Mouse (Mus musculus): ENCODE data around the gene Cbr1. TPM values are rescaled to one million over a fixed set of nuclear protein-coding genes. Genes with fewer than 3 reads are reported as not detected.
A peak's percentile ranks its signal among the peaks of the same experiment; 100 is the strongest.

The Cbr1 gene
- polyA plus RNA-seq (2015; fragmentation: Nextera tagmentation; extraction: Ambion mirVana), result 92.9 and 95.5 TPM in 2 replicates

- 60% methylated on average over 4 of the region's 4 CpGs for WGBS
- Histone ChIP-seq H3K9me3 (no peaks in the 10 kb centered on the region), H3K4me1 (peaks cover 25% of the 10 kb centered on the region), H3K4me3 (peak within 1 kb of the TSS; percentile 55), H3K9ac (0 out of 2 replicates have a peak within 1 kb of the TSS, but pooled peaks have one; percentile 68), H3K4me2 (peak within 1 kb of the TSS; percentile 89), H3K27ac (no peak within 1 kb of the TSS), H3K36me3 (no peaks in the 10 kb centered on the region), H3K27me3 (no peaks in the 10 kb centered on the region)
- ATAC-seq (ENCODE audit: borderline replicate concordance, extremely low read depth, low FRiP score, low TSS enrichment), result no peak
These were observed at the start of gene Cbr1 for GRCm38 (mm10) chr16:93605553-93605952. Gene Cbr1, plus strand, starts transcription at chr16:93605853.

- no peak overlapping the region for H3K27ac ChIP-seq
- H3K9ac ChIP-seq, result no peak overlapping the region
- 58% methylated on average over 8 of the region's 8 CpGs for WGBS
- no peak for ATAC-seq (ENCODE audit: borderline replicate concordance, extremely low read depth, low FRiP score, low TSS enrichment)
- no peak overlapping the region for H3K4me2 ChIP-seq
- H3K36me3 ChIP-seq, result no peaks in the 10 kb centered on the region
- no peaks in the 10 kb centered on the region for H3K27me3 ChIP-seq
- no peak overlapping the region for H3K4me3 ChIP-seq
- no peaks in the 10 kb centered on the region for H3K4me1 ChIP-seq
- no peaks in the 10 kb centered on the region for H3K9me3 ChIP-seq
These were observed 48.0 kb upstream of the Cbr1 start for GRCm38 (mm10) chr16:93557646-93558045.

GRCm38 (mm10) chr16:93558499-93558898 is 47.2 kb upstream of the Cbr1 start:
- no peak overlapping the region for H3K4me2 ChIP-seq
- no peak overlapping the region for H3K27ac ChIP-seq
- no peak for ATAC-seq (ENCODE audit: borderline replicate concordance, extremely low read depth, low FRiP score, low TSS enrichment)
- WGBS, result 28% methylated on average over 12 of the region's 12 CpGs
- no peaks in the 10 kb centered on the region for H3K27me3 ChIP-seq
- no peaks in the 10 kb centered on the region for H3K4me1 ChIP-seq
- H3K9me3 ChIP-seq, result no peaks in the 10 kb centered on the region
- H3K4me3 ChIP-seq, result no peak overlapping the region
- H3K9ac ChIP-seq, result no peak overlapping the region
- no peaks in the 10 kb centered on the region for H3K36me3 ChIP-seq

GRCm38 (mm10) chr16:93572383-93572782 is 33.3 kb upstream of the Cbr1 start:
- Histone ChIP-seq H3K4me2 (no peak overlapping the region), H3K9me3 (no peaks in the 10 kb centered on the region), H3K4me3 (no peak overlapping the region), H3K36me3 (no peaks in the 10 kb centered on the region), H3K27me3 (no peaks in the 10 kb centered on the region), H3K27ac (no peak overlapping the region), H3K9ac (no peak overlapping the region), H3K4me1 (0 out of 2 replicates have a peak, but pooled peaks cover 10% of the 10 kb centered on the region)
- no peak for ATAC-seq (ENCODE audit: borderline replicate concordance, extremely low read depth, low FRiP score, low TSS enrichment)
- whole genome bisulfite sequencing, result 85% methylated on average over 6 of the region's 6 CpGs

GRCm38 (mm10) chr16:93573434-93573833 is 32.2 kb upstream of the Cbr1 start:
- Histone ChIP-seq H3K9ac (no peak overlapping the region), H3K27me3 (no peaks in the 10 kb centered on the region), H3K36me3 (no peaks in the 10 kb centered on the region), H3K4me3 (no peak overlapping the region), H3K4me1 (0 out of 2 replicates have a peak, but pooled peaks cover 10% of the 10 kb centered on the region), H3K9me3 (no peaks in the 10 kb centered on the region), H3K4me2 (no peak overlapping the region), H3K27ac (no peak overlapping the region)
- ATAC-seq (ENCODE audit: borderline replicate concordance, extremely low read depth, low FRiP score, low TSS enrichment), result no peak
- 93% methylated on average over 5 of the region's 5 CpGs for WGBS

- no peak overlapping the region for H3K4me3 ChIP-seq
- 0 out of 2 replicates have a peak, but pooled peaks cover 10% of the 10 kb centered on the region for H3K4me1 ChIP-seq
- H3K36me3 ChIP-seq, result no peaks in the 10 kb centered on the region
- no peak overlapping the region for H3K4me2 ChIP-seq
- 36% methylated on average over 18 of the region's 18 CpGs for WGBS
- H3K9ac ChIP-seq, result no peak overlapping the region
- no peak for ATAC-seq (ENCODE audit: borderline replicate concordance, extremely low read depth, low FRiP score, low TSS enrichment)
- H3K27me3 ChIP-seq, result no peaks in the 10 kb centered on the region
- no peak overlapping the region for H3K27ac ChIP-seq
- no peaks in the 10 kb centered on the region for H3K9me3 ChIP-seq
These were observed 31.0 kb upstream of the Cbr1 start for GRCm38 (mm10) chr16:93574521-93575191.

GRCm38 (mm10) chr16:93575574-93575973 is 30.1 kb upstream of the Cbr1 start:
- Histone ChIP-seq H3K4me3 (no peak overlapping the region), H3K36me3 (no peaks in the 10 kb centered on the region), H3K27ac (no peak overlapping the region), H3K9ac (no peak overlapping the region), H3K4me1 (peaks cover 11% of the 10 kb centered on the region; the same call in 1 of the 2 replicates), H3K4me2 (no peak overlapping the region), H3K27me3 (no peaks in the 10 kb centered on the region), H3K9me3 (no peaks in the 10 kb centered on the region)
- no peak for ATAC-seq (ENCODE audit: borderline replicate concordance, extremely low read depth, low FRiP score, low TSS enrichment)
- WGBS, result 67% methylated on average over 5 of the region's 5 CpGs

- peak overlapping the region; percentile 23; the same call in 1 of the 2 replicates for H3K4me2 ChIP-seq
These were observed 29.1 kb upstream of the Cbr1 start for GRCm38 (mm10) chr16:93576412-93577082.

GRCm38 (mm10) chr16:93578346-93579005 is 27.2 kb upstream of the Cbr1 start:
- no peak overlapping the region for H3K9ac ChIP-seq
- WGBS, result 79% methylated on average over 8 of the region's 8 CpGs

More at GRCm38 (mm10) chr16:93576412-93577082, 29.1 kb upstream of the Cbr1 start:
- Histone ChIP-seq H3K9ac (no peak overlapping the region), H3K27me3 (no peaks in the 10 kb centered on the region), H3K36me3 (no peaks in the 10 kb centered on the region), H3K4me3 (no peak overlapping the region), H3K27ac (no peak overlapping the region), H3K4me1 (peaks cover 16% of the 10 kb centered on the region; the same call in 1 of the 2 replicates), H3K9me3 (no peaks in the 10 kb centered on the region)
- ATAC-seq (ENCODE audit: borderline replicate concordance, extremely low read depth, low FRiP score, low TSS enrichment), result no peak
- 22% methylated on average over 14 of the region's 14 CpGs for WGBS

GRCm38 (mm10) chr16:93581125-93581524 is 24.5 kb upstream of the Cbr1 start:
- Histone ChIP-seq H3K27ac (peak overlapping the region; percentile 67), H3K9me3 (no peaks in the 10 kb centered on the region), H3K9ac (no peak overlapping the region), H3K4me3 (no peak overlapping the region), H3K4me1 (peaks cover 14% of the 10 kb centered on the region; the same call in 1 of the 2 replicates), H3K4me2 (no peak overlapping the region), H3K27me3 (no peaks in the 10 kb centered on the region), H3K36me3 (no peaks in the 10 kb centered on the region)
- 30% methylated on average over 6 of the region's 6 CpGs for WGBS
- peak; percentile 96 for ATAC-seq (ENCODE audit: borderline replicate concordance, extremely low read depth, low FRiP score, low TSS enrichment)

More at GRCm38 (mm10) chr16:93578346-93579005, 27.2 kb upstream of the Cbr1 start:
- H3K27ac ChIP-seq, result no peak overlapping the region
- no peaks in the 10 kb centered on the region for H3K36me3 ChIP-seq
- H3K9me3 ChIP-seq, result no peaks in the 10 kb centered on the region
- no peaks in the 10 kb centered on the region for H3K27me3 ChIP-seq
- H3K4me1 ChIP-seq, result peaks cover 16% of the 10 kb centered on the region; the same call in 1 of the 2 replicates
- H3K4me2 ChIP-seq, result no peak overlapping the region
- ATAC-seq (ENCODE audit: borderline replicate concordance, extremely low read depth, low FRiP score, low TSS enrichment), result no peak
- H3K4me3 ChIP-seq, result no peak overlapping the region

GRCm38 (mm10) chr16:93584976-93585702 is 20.5 kb upstream of the Cbr1 start:
- H3K9ac ChIP-seq, result no peak overlapping the region
- WGBS, result 80% methylated on average over 24 of the region's 24 CpGs
- H3K36me3 ChIP-seq, result 0 out of 2 replicates have a peak, but pooled peaks cover 5% of the 10 kb centered on the region
- H3K27me3 ChIP-seq, result no peaks in the 10 kb centered on the region
- no peak overlapping the region for H3K27ac ChIP-seq
- no peak overlapping the region for H3K4me2 ChIP-seq
- no peak overlapping the region for H3K4me3 ChIP-seq
- no peak for ATAC-seq (ENCODE audit: borderline replicate concordance, extremely low read depth, low FRiP score, low TSS enrichment)
- H3K9me3 ChIP-seq, result no peaks in the 10 kb centered on the region
- H3K4me1 ChIP-seq, result peaks cover 15% of the 10 kb centered on the region; the same call in 1 of the 2 replicates
